Mouse (Mus musculus) bone marrow macrophage, adult 2 months (primary cell): ENCODE measurements around the gene Prep.

ENCODE experiments used
- CTCF ChIP-seq: IDR thresholded peaks from 2 replicates; pipeline ENCODE4 v1.5.1; 2012; ENCODE audit warnings: low read depth, mild to moderate bottlenecking, low read length, moderate library complexity
- POLR2A ChIP-seq: IDR thresholded peaks from 2 replicates; pipeline ENCODE4 v1.6.1; 2012; ENCODE audit warnings: mild to moderate bottlenecking, low read depth, low read length, borderline replicate concordance

DNA sequence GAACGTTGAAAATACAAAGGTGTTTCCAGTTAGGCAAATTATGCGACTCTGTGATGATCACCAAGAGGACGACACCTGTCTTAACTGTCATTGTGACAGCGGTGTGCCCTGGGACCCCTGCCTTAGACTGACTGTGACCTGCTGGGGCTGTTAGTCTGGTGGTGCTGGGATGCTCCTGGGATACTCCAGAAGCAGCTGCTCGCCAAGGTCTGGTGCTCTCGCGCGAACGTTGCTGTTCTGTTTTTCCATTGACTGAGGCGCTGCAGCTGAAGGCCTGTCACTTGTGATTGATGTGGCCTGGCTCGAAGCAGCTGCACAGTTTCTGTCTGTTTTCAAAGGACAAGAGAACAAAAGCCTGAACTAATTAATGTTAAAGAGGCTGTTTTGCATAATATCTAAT, 36.2 kb downstream of the Prep start:
- TF ChIP-seq POLR2A (no peak), CTCF (no peak)
